ENCODE assay signal across 13 mouse cellular contexts in genomic region chr1:135844481-135844880, GRCm38 (mm10). TPM values are rescaled to one million over a fixed set of nuclear protein-coding genes. Genes with fewer than 3 reads are reported as not detected.
DNase-seq lines count a peak whose midpoint lies in the region; TF ChIP-seq lines count a peak whose summit lies in the region.
"Had no signal": no experiment of that assay in that cellular context is flagged by ENCODE, and none has a peak within 500 bp of the region (broad histone marks: within the 10 kb centered on the region; RNA-seq: fewer than 3 reads in every experiment).

No protein-coding gene starts in this region.

- H3K9me3 ChIP-seq in embryonic facial prominence, embryonic 10.5 days, result no peaks in the 10 kb centered on the region
- H3K9me3 ChIP-seq: liver, embryonic 15.5 days; midbrain, embryonic 15.5 days; neural tube, embryonic 13.5 days had no signal

- no peak for TF ChIP-seq CTCF in heart, adult 2 months (IDR thresholded peaks at IDR 0.05)

- H3K4me3 ChIP-seq in heart, adult 2 months, result no peak overlapping the region
- no peak overlapping the region for H3K4me3 ChIP-seq in embryonic facial prominence, embryonic 10.5 days
- H3K4me3 ChIP-seq: liver, embryonic 15.5 days; midbrain, embryonic 15.5 days; neural tube, embryonic 13.5 days had no signal

- TF ChIP-seq EP300 in heart, adult 2 months (IDR thresholded peaks at IDR 0.05; ENCODE audit: insufficient read depth, low read depth, low read length), result peak; percentile 73

- no peaks in the 10 kb centered on the region for H3K27me3 ChIP-seq in heart, adult 2 months (ENCODE audit: control insufficient read depth, insufficient read depth, low read length)
- no peaks in the 10 kb centered on the region for H3K27me3 ChIP-seq in embryonic facial prominence, embryonic 10.5 days (replicated peaks; ENCODE audit: low read depth, poor library complexity, severe bottlenecking)
- H3K27me3 ChIP-seq: midbrain, embryonic 15.5 days; neural tube, embryonic 13.5 days had no signal

- peaks cover 8% of the 10 kb centered on the region for H3K36me3 ChIP-seq in heart, adult 2 months (ENCODE audit: control insufficient read depth, insufficient read depth, low read length)
- H3K36me3 ChIP-seq in embryonic facial prominence, embryonic 10.5 days (replicated peaks), result no peaks in the 10 kb centered on the region
- H3K36me3 ChIP-seq: liver, embryonic 15.5 days; midbrain, embryonic 15.5 days; neural tube, embryonic 13.5 days had no signal

- H3K4me1 ChIP-seq in heart, adult 2 months (ENCODE audit: control insufficient read depth, insufficient read depth, low read length), result peaks cover 10% of the 10 kb centered on the region
- H3K4me1 ChIP-seq in embryonic facial prominence, embryonic 10.5 days, result peaks cover 7% of the 10 kb centered on the region; the same call in 1 of the 2 replicates
- H3K4me1 ChIP-seq: midbrain, embryonic 15.5 days had no signal

- 22% methylated on average over 6 of the region's 6 CpGs for WGBS in heart, adult 2 months
- 81% methylated on average over 6 of the region's 6 CpGs for WGBS in embryonic facial prominence, embryonic 10.5 days

- peak; percentile 51 for TF ChIP-seq POLR2A in heart, adult 2 months (IDR thresholded peaks at IDR 0.05; ENCODE audit: insufficient read depth, low read depth, low read length)

- intact Hi-C loops in heart, adult 2 months (cut with DNase I), result no loop called here
- intact Hi-C loops in heart, postnatal 36 days (cut with DNase I), result no loop called here
- intact Hi-C loops in heart, postnatal 10 days (cut with DNase I), result no loop called here

- peak in 1 of 2 experiments; percentile 60 for DNase-seq in heart, adult 2 months
- no peak for DNase-seq in heart, postnatal 36 days
- no peak for DNase-seq in embryonic facial prominence, embryonic 10.5 days (ENCODE audit: low spot score)
- DNase-seq in heart, postnatal 10 days, result peak; percentile 69 to 73
- DNase-seq in lung, postnatal 4 days, result peak; percentile 63 to 69
- no peak for DNase-seq in gastrocnemius, adult 8-10 months (ENCODE audit: low spot score in 2 of 2)
- DNase-seq in right cerebral cortex, postnatal 36 days (ENCODE audit: low spot score in 2 of 2), result no peak
- DNase-seq: adrenal gland, postnatal 14 days; thymus, adult 18-20 months had no signal

- no peak overlapping the region for H3K9ac ChIP-seq in heart, adult 2 months (ENCODE audit: low read depth, low read length)
- H3K9ac ChIP-seq: liver, embryonic 15.5 days; midbrain, embryonic 15.5 days; neural tube, embryonic 13.5 days had no signal

- H3K79me2 ChIP-seq in heart, adult 2 months (replicated peaks; ENCODE audit: control insufficient read depth, insufficient read depth, low read length), result no peaks in the 10 kb centered on the region

- peak overlapping the region; percentile 63 for H3K27ac ChIP-seq in heart, adult 2 months
- H3K27ac ChIP-seq in embryonic facial prominence, embryonic 10.5 days (replicated peaks), result peak overlapping the region; percentile 30; the same call in 1 of the 2 replicates
- H3K27ac ChIP-seq: kidney, postnatal 0 days; liver, embryonic 15.5 days; midbrain, embryonic 15.5 days; neural tube, embryonic 13.5 days had no signal

RNA-seq across cellular contexts. Expression of gene Tnnt2, which starts 8.3 kb away (rescaled TPM):
- 1,000 to 10,000 TPM; 8,290 to 9,301 TPM for total RNA-seq in heart, adult 2 months (2021)
- polyA plus RNA-seq in heart, adult 2 months (2012; rRNA removed), result 3,392 and 4,661 TPM in 2 replicates
- total RNA-seq in heart, postnatal 36 days (2021), result 1,000 to 10,000 TPM; 8,733 to 8,759 TPM
- polyA plus RNA-seq in embryonic facial prominence, embryonic 10.5 days (2016; fragmentation: Nextera tagmentation; extraction: Ambion mirVana), result 1.1 and 4.4 TPM in 2 replicates
- 1,000 to 10,000 TPM; 7,447 to 7,490 TPM for total RNA-seq in heart, postnatal 10 days (2021)
- total RNA-seq in gastrocnemius, adult 8-10 months (2022), result 1 to 10 TPM; 4.0 to 5.8 (median 4.6) TPM

RNA-seq across cellular contexts. Expression of gene Lad1, which starts 26.1 kb away (rescaled TPM):
- total RNA-seq in heart, adult 2 months (2021), result 1 to 10 TPM; 7.2 to 7.3 TPM
- polyA plus RNA-seq in heart, adult 2 months (2012; rRNA removed), result 13.2 and 16.2 TPM in 2 replicates
- 1 to 10 TPM; 5.6 to 8.2 TPM for total RNA-seq in heart, postnatal 36 days (2021)
- polyA plus RNA-seq in embryonic facial prominence, embryonic 10.5 days (2016; fragmentation: Nextera tagmentation; extraction: Ambion mirVana), result 7.5 TPM in 2 replicates
- 10 to 100 TPM in 1 of 2 experiments, 1 to 10 TPM in 1; 9.4 to 10.8 TPM for total RNA-seq in heart, postnatal 10 days (2021)
- not detected for total RNA-seq in gastrocnemius, adult 8-10 months (2022)
- total RNA-seq: adrenal gland, postnatal 14 days had no signal

Comparison
In these comparisons a context has a peak if more than half of its experiments do, and no peak if none do; other contexts are left out.
1. DNase-seq: peak in heart, postnatal 10 days (2 of 2) and lung, postnatal 4 days (2 of 2); none in heart, postnatal 36 days (0 of 2), embryonic facial prominence, embryonic 10.5 days (single experiment), gastrocnemius, adult 8-10 months (0 of 2) and right cerebral cortex, postnatal 36 days (0 of 2).
2. RNA of gene Tnnt2, which starts 8.3 kb away (total RNA-seq): 8,290 to 9,301 TPM in heart, adult 2 months, 8,733 to 8,759 TPM in heart, postnatal 36 days and 7,447 to 7,490 TPM in heart, postnatal 10 days; 4.0 to 5.8 TPM in gastrocnemius, adult 8-10 months; every median in the first group is over 1,000 times any median in the second.
3. RNA of gene Lad1, which starts 26.1 kb away (total RNA-seq): 9.4 to 10.8 TPM in heart, postnatal 10 days, 5.6 to 8.2 TPM in heart, postnatal 36 days and 7.2 to 7.3 TPM in heart, adult 2 months; not detected in gastrocnemius, adult 8-10 months; every median in the first group is over 4 times any median in the second.